Mouse (Mus musculus): ENCODE measurements around the gene Zfp541.

Gene Zfp541

DNA sequence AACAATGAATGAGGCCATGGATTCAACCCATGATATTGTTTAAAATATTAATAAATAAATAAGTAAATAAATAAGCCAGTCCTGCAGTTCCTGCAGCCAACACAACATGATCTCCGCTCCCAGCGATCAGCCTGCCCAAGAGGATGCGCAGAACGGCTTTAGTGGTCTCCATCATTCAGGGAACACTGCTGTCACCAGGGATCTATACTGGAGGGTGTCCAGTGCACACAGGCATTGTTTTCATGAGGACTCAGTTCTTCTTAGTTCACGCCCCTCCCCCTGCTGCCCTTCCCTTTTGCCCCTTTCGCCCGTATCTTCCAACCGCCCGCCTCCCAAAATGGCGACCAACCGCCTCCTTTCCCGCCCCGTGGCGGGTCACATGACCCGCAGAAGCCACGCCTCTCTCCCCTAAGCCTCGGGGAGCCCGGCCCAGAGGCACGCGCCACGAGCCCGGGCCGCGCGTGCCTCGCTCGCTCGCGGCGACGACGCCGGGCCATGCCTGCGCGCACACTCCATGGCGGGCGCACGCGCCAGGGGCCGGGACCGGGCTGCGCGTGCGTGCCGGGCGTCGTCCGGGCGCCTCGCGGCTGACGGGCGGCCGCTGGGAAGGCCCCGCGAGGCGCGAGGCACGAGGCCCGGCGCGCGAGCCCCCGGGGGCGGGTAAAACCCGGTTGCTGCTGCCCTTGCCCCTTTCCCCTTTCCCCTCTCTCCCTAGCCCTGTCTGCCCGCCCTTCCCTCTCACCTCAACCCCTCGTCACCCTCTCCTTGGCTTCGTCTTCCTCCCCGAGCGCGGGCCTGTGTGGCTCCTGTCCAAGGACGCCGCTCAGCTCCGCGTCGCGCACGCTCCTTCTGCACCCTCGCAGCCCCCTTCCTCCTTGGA, at the start of gene Zfp541:
Zfp541 (plus strand) TSS at position 596 of the 880 bp plus-strand sequence.
- DNase-seq, result no peak

- DNase-seq, result peak; percentile 53 to 78
Measured at GRCm38 (mm10) chr7:16012576-16013263, 48.9 kb upstream of the Zfp541 start.

GRCm38 (mm10) chr7:16013722-16014275, 47.8 kb upstream of the Zfp541 start:
- no peak for DNase-seq

DNA sequence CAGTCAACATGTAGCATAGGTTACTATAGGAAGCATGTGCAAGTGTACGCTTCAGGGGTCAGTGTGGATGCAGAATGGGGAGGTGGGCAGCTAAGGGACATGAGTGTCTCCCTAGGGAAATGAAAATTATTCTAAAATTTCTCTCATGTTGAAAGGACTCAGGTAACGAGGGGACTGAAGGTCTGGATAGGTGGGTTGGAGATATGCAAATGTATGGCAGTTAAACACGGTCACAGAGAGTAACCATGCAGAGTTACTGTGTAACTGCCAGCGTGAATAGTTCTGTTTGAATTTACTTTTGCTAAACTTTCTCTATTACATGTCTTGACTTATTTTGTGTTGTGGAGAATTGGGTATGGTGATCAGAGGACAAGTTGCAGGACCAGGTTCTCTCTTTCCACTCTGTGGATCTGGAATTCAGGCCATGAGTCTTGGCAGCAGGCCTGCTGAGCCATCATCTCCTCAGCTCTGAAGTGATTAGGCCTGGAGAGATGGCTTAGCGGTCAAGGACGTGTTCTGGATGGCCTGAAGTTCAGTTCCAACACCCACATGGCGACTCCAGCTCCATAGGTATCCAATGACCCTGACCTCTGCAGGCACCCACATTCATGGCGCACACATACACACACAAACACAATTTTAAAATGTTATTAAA, 47.0 kb upstream of the Zfp541 start:
- peak; percentile 79 to 83 for DNase-seq

- no peak for DNase-seq
Measured at GRCm38 (mm10) chr7:16015384-16015783, 46.2 kb upstream of the Zfp541 start.

GRCm38 (mm10) chr7:16018016-16018810, 43.4 kb upstream of the Zfp541 start:
- DNase-seq, result peak; percentile 56 to 60

DNA sequence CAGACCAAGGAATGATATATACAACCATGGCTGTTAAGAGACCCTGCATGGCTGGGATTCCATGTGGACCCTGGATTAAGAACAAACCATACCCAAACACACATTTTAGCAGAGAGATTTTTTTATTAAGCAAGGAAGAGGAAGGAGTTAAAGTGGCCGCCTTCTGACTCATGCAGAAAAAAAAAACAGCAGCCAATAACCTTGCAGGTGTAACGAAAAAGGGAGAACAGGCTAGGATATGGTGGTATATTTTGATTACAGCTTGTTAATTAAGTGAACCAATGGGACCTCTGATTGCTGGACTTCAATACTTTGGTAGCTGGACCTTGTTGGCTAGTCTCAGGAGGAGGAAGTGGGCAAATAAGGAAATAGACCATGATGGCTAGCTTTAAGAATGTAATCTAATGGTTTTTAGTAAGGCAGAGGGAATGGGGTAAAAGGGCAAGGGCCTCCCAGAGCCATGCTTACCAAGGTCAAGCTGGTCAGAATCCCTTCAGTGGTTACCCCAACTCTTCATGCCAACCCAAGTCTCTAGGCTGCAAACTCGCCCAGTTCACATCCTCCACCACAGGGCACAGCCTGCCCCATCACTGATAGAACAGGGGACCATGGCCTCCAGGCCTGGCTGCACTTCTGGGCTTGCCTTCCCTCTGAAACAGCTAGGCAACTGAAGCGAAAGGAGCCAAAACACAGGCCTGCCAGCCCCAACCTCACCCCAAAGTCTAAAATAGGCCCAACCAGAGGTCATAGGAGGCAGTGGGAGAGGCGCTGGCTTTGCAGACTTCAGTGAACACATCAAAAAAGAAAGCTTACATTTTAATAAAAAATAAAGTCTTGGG, 42.1 kb upstream of the Zfp541 start:
- no peak for DNase-seq

- DNase-seq, result no peak
Measured at GRCm38 (mm10) chr7:16024603-16025222, 36.9 kb upstream of the Zfp541 start.

GRCm38 (mm10) chr7:16028102-16028927, 33.3 kb upstream of the Zfp541 start:
- peak; percentile 55 to 85 for DNase-seq

GRCm38 (mm10) chr7:16031072-16031471, 30.5 kb upstream of the Zfp541 start:
- DNase-seq, result no peak

GRCm38 (mm10) chr7:16033059-16033458, 28.6 kb upstream of the Zfp541 start:
- DNase-seq, result no peak

GRCm38 (mm10) chr7:16033580-16034461, 27.8 kb upstream of the Zfp541 start:
- DNase-seq, result peak; percentile 42 to 57

GRCm38 (mm10) chr7:16036972-16037371, 24.6 kb upstream of the Zfp541 start:
- no peak for DNase-seq

DNA sequence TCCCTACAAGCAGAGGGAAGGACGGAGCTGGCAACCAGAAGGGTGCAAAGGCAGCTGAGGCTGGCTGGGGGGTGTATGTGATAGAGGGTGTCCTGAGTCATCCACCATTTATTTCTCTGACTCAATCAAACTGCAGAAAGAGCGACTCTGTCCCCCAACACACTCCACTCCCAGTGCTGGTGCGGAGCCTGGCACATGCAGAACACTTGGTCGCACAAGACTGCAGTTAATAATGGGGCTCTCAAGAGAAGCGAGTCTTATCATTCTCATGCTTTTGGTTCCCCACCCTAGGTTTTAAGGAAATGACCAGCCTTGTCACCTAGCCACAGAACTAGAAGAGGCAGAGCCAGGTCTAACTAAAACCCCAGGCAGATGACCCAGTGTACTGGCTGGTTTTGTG, 22.3 kb upstream of the Zfp541 start:
- no peak for DNase-seq

DNA sequence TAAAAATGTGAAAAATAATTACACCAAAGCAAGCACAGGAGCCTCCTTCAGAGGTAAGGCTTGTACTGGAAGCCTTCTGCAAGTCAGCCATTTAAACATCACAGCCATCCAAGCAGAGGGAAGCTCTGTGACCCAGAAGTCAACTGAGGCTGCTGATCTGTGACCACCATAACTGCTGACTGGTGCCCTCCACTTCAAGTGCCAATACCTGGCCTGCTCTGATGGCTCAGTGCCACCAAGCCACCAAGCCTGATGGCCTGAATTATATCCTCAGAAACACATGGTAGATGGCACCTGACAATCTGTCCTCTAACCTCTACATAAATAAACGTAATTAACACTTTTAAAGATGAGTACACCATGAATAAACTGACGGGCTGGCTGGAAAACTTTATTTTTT, 20.4 kb upstream of the Zfp541 start:
- peak; percentile 35 to 68 for DNase-seq

- peak; percentile 39 to 42 for DNase-seq
Measured at GRCm38 (mm10) chr7:16042850-16043775, 18.5 kb upstream of the Zfp541 start.

GRCm38 (mm10) chr7:16043861-16044435, 17.7 kb upstream of the Zfp541 start:
- DNase-seq, result peak in 1 of 2 experiments; percentile 36

All from kidney, postnatal 36 days (tissue).